Mouse (Mus musculus): ENCODE measurements around the gene Polr2a. TPM values are rescaled to one million over a fixed set of nuclear protein-coding genes. Genes with fewer than 3 reads are reported as not detected.
"Not testable (repeated sequence)": the region's sequence is repeated elsewhere in the genome, so short reads cannot be mapped to it uniquely, and the experiment has no call there.

Polr2a gene
- polyA plus RNA-seq, 1 experiment from 2014 or later, result 6.8 TPM

DNA sequence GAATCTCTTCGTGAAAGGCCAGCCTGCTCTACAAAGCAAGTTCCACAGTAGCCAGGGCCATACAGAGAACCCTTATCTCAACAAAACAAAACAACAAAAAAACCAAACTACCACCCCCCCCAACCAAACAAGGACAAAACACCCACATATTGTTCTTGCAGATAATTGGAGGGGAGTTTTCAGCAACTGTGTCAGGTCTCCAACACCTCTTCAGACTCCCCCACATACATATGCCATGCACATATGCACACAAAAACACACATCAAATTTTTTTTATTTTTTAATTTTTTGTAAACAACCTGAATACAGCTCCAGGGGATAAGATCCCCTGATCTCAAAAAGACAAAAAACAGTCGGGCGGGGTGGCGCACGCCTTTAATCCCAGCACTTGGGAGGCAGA lies 4.2 kb downstream of the Polr2a start:
- ATAC-seq, result no peak

DNA sequence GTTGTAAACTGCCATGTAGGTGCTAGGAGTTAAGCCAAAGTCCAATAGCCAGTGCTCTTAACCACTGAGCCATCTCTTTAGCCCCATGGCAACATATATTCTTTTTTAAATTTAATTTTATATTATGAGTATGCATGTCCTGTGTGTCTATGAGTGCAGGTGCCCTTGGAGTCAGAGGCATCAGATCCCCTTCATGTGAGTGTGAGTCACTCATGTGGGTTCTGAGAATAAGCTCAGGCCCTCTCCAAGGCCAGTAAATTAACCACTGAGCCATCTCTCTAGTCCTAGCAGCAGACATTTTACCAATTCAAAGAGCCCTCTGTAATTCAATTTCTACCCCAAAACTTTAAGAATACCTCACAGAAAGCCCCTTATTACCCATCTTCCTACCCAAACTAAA lies 5.8 kb downstream of the Polr2a start:
- Histone ChIP-seq H3K9me3 (ENCODE audit: low read length) (no peaks in the 10 kb centered on the region), H3K9ac (replicated peaks) (0 out of 2 replicates have a peak overlapping the region, but pooled peaks have one; percentile 12), H3K27me3 (ENCODE audit: insufficient read depth, low read length) (no peaks in the 10 kb centered on the region), H3K4me3 (ENCODE audit: low read depth, low read length) (no peak overlapping the region), H3K36me3 (replicated peaks; ENCODE audit: insufficient read depth, low read length) (peaks cover 9% of the 10 kb centered on the region), H3K4me1 (ENCODE audit: insufficient read depth) (peaks cover 36% of the 10 kb centered on the region), H3K27ac (ENCODE audit: low read depth) (no peak overlapping the region), H3K4me2 (ENCODE audit: low read depth, low read length) (no peak overlapping the region)
- no peak for ATAC-seq
- no peak for DNase-seq
- no peak for TF ChIP-seq EP300 (IDR thresholded peaks at IDR 0.05; ENCODE audit: low read depth)
- no peak for TF ChIP-seq CTCF (IDR thresholded peaks at IDR 0.05; ENCODE audit: low read depth)

More for the DNA sequence above, 4.2 kb downstream of the Polr2a start:
- no peak overlapping the region for H3K27ac ChIP-seq (ENCODE audit: low read depth)
- 72% methylated on average over 5 of the region's 5 CpGs for WGBS (ENCODE audit: insufficient replicate concordance)
- H3K4me2 ChIP-seq (ENCODE audit: low read depth, low read length), result no peak overlapping the region
- DNase-seq, result no peak
- no peaks in the 10 kb centered on the region for H3K27me3 ChIP-seq (ENCODE audit: insufficient read depth, low read length)
- TF ChIP-seq CTCF (IDR thresholded peaks at IDR 0.05; ENCODE audit: low read depth) (no peak), EP300 (IDR thresholded peaks at IDR 0.05; ENCODE audit: low read depth) (no peak)
- 0 out of 2 replicates have a peak, but pooled peaks cover 5% of the 10 kb centered on the region for H3K36me3 ChIP-seq (replicated peaks; ENCODE audit: insufficient read depth, low read length)
- H3K9ac ChIP-seq (replicated peaks), result no peak overlapping the region
- H3K4me3 ChIP-seq (ENCODE audit: low read depth, low read length), result no peak overlapping the region
- no peaks in the 10 kb centered on the region for H3K9me3 ChIP-seq (ENCODE audit: low read length)
- H3K4me1 ChIP-seq (ENCODE audit: insufficient read depth), result peaks cover 36% of the 10 kb centered on the region

DNA sequence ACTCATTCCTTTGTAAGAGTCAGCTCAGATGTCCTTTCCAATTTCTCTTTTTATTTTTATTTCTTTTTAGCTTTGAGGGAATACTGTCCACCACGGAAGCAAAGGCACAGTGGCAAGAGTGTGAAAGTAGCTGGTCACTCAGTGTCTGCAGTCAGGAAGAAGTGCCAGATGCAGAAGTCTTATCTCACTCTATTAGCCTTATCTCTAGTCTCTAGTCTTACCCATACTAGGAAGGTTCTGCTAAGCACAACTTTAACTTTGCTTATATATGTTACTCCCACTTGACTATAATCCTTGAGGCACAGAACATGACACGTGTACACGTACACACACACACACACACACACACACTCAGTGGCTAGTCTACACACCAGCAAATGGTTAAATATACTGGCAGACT lies 6.8 kb downstream of the Polr2a start:
- Histone ChIP-seq H3K27ac (ENCODE audit: low read depth) (no peak overlapping the region), H3K27me3 (ENCODE audit: insufficient read depth, low read length) (no peaks in the 10 kb centered on the region), H3K4me2 (ENCODE audit: low read depth, low read length) (0 out of 2 replicates have a peak overlapping the region, but pooled peaks have one; percentile 3), H3K9ac (replicated peaks) (no peak overlapping the region), H3K36me3 (replicated peaks; ENCODE audit: insufficient read depth, low read length) (peaks cover 18% of the 10 kb centered on the region), H3K4me3 (ENCODE audit: low read depth, low read length) (no peak overlapping the region), H3K9me3 (ENCODE audit: low read length) (no peaks in the 10 kb centered on the region), H3K4me1 (ENCODE audit: insufficient read depth) (peaks cover 29% of the 10 kb centered on the region)
- no peak for DNase-seq
- TF ChIP-seq EP300 (IDR thresholded peaks at IDR 0.05; ENCODE audit: low read depth) (no peak), CTCF (IDR thresholded peaks at IDR 0.05; ENCODE audit: low read depth) (no peak)
- 38% methylated on average over 3 of the region's 3 CpGs for WGBS (ENCODE audit: insufficient replicate concordance)
- ATAC-seq, result no peak

DNA sequence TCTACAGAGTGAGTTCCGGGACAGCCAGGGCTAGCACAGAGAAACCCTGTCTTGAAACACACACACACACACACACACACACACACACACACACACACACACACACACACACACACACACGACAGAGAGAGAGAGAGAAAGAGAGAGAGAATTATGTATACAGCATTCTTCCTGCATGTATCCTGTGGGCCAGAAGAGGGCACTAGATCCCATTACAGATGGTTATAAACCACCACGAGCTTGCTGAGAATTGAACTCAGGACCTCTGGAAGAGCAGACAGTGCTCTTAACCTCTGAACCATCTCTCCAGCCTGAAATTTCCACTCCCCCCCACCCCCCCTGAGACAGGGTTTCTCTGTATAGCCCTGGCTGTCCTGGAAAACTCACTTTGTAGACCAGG lies 27.0 kb downstream of the Polr2a start:
- not testable (repeated sequence) for H3K9ac ChIP-seq (replicated peaks); H3K27me3 ChIP-seq (ENCODE audit: insufficient read depth, low read length); H3K4me1 ChIP-seq (ENCODE audit: insufficient read depth); H3K9me3 ChIP-seq (ENCODE audit: low read length); H3K27ac ChIP-seq (ENCODE audit: low read depth); H3K4me3 ChIP-seq (ENCODE audit: low read depth, low read length); H3K4me2 ChIP-seq (ENCODE audit: low read depth, low read length); DNase-seq; ATAC-seq
- peak; percentile 63 for TF ChIP-seq CTCF (IDR thresholded peaks at IDR 0.05; ENCODE audit: low read depth)
- 67% methylated on average over 3 of the region's 3 CpGs for WGBS (ENCODE audit: insufficient replicate concordance)
- H3K36me3 ChIP-seq (replicated peaks; ENCODE audit: insufficient read depth, low read length), result peaks cover 27% of the 10 kb centered on the region

DNA sequence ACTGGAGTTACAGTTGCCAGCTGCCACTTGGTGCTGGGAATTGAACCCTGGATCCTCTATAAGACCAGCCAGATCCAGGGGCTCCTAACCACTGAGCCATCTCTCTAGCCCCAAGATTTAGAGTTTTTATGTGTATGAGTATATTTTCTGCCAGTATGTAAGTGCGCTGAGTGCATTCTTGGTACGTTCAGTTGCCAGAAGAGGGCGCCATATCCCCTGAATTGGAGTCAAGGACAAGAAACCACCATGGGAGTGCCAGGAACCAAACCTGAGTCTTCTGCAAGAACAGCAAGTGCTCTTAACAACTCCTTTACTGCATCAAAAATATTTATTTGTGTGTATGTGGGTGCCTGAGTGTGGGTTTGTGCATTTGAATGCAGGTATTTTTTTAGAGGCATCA lies 29.4 kb downstream of the Polr2a start:
- Histone ChIP-seq H3K27me3 (ENCODE audit: insufficient read depth, low read length) (no peaks in the 10 kb centered on the region), H3K27ac (ENCODE audit: low read depth) (no peak overlapping the region), H3K4me1 (ENCODE audit: insufficient read depth) (no peaks in the 10 kb centered on the region), H3K4me3 (ENCODE audit: low read depth, low read length) (no peak overlapping the region), H3K9me3 (ENCODE audit: low read length) (no peaks in the 10 kb centered on the region), H3K4me2 (ENCODE audit: low read depth, low read length) (no peak overlapping the region), H3K9ac (replicated peaks) (no peak overlapping the region), H3K36me3 (replicated peaks; ENCODE audit: insufficient read depth, low read length) (peaks cover 3% of the 10 kb centered on the region)
- ATAC-seq (no peak), DNase-seq (peak; percentile 82)
- TF ChIP-seq CTCF (IDR thresholded peaks at IDR 0.05; ENCODE audit: low read depth) (peak; percentile 82), EP300 (IDR thresholded peaks at IDR 0.05; ENCODE audit: low read depth) (no peak)
- WGBS (ENCODE audit: insufficient replicate concordance), result 34% methylated on average over 3 of the region's 3 CpGs

DNA sequence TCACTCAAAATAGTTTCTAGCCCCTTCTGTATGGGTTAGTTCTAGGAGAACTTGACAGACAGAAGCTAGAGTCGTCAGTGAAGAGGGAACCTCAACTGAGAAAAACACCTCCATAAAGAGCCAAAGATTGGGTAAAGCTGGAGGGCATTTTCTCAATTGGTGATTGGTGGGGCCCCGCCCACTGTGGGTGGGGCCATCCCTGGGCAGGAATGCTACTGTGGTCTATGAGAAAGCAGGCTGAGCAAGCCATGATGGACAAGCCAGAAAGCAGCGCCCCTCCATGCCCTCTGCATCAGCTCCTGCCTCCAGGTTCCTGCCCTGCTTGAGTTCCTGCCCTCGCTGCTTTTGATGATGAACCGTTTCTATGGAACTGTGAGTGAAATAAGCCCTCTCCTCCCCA lies 32.5 kb downstream of the Polr2a start:
- no peak for ATAC-seq
- whole genome bisulfite sequencing (ENCODE audit: insufficient replicate concordance), result 38% methylated on average over 5 of the region's 5 CpGs
- DNase-seq, result peak; percentile 22

DNA sequence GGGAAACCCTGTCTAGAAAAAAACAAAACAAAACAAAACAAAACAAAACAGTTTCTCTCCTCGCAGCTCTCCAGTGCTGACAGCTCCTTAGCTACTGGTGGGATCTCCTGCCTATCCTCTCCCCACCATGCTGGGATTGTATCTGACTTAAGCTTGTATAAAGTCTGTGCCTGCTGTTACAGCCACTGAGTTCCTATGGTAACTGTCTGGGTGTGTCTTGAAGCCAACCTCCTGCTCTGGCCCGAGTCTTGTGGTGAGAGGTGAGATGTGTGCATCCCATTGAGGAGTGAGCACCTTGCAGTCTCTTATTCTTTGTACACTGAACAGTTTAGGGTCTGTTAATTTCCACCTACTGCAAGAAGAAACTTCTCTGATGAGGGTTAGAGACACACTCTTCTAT lies 35.4 kb downstream of the Polr2a start:
- Histone ChIP-seq H3K4me3 (ENCODE audit: low read depth, low read length) (no peak overlapping the region), H3K36me3 (replicated peaks; ENCODE audit: insufficient read depth, low read length) (no peaks in the 10 kb centered on the region), H3K27ac (ENCODE audit: low read depth) (no peak overlapping the region), H3K4me1 (ENCODE audit: insufficient read depth) (peaks cover 7% of the 10 kb centered on the region), H3K9ac (replicated peaks) (no peak overlapping the region), H3K9me3 (ENCODE audit: low read length) (no peaks in the 10 kb centered on the region), H3K4me2 (ENCODE audit: low read depth, low read length) (no peak overlapping the region), H3K27me3 (ENCODE audit: insufficient read depth, low read length) (no peaks in the 10 kb centered on the region)
- DNase-seq (no peak), ATAC-seq (no peak)
- WGBS (ENCODE audit: insufficient replicate concordance), result 41% methylated on average over 2 of the region's 2 CpGs
- TF ChIP-seq CTCF (IDR thresholded peaks at IDR 0.05; ENCODE audit: low read depth) (no peak), EP300 (IDR thresholded peaks at IDR 0.05; ENCODE audit: low read depth) (no peak)

More for the DNA sequence above, 32.5 kb downstream of the Polr2a start:
- H3K27me3 ChIP-seq (ENCODE audit: insufficient read depth, low read length), result no peaks in the 10 kb centered on the region
- no peaks in the 10 kb centered on the region for H3K9me3 ChIP-seq (ENCODE audit: low read length)
- no peak overlapping the region for H3K4me2 ChIP-seq (ENCODE audit: low read depth, low read length)
- no peak overlapping the region for H3K4me3 ChIP-seq (ENCODE audit: low read depth, low read length)
- H3K4me1 ChIP-seq (ENCODE audit: insufficient read depth), result no peaks in the 10 kb centered on the region
- no peak overlapping the region for H3K27ac ChIP-seq (ENCODE audit: low read depth)
- TF ChIP-seq EP300 (IDR thresholded peaks at IDR 0.05; ENCODE audit: low read depth) (no peak), CTCF (IDR thresholded peaks at IDR 0.05; ENCODE audit: low read depth) (no peak)
- no peak overlapping the region for H3K9ac ChIP-seq (replicated peaks)
- no peaks in the 10 kb centered on the region for H3K36me3 ChIP-seq (replicated peaks; ENCODE audit: insufficient read depth, low read length)

Data from liver, postnatal 0 days (tissue).